Mouse (Mus musculus): Measurements from ENCODE around the gene Gk2.

The Gk2 gene

DNA sequence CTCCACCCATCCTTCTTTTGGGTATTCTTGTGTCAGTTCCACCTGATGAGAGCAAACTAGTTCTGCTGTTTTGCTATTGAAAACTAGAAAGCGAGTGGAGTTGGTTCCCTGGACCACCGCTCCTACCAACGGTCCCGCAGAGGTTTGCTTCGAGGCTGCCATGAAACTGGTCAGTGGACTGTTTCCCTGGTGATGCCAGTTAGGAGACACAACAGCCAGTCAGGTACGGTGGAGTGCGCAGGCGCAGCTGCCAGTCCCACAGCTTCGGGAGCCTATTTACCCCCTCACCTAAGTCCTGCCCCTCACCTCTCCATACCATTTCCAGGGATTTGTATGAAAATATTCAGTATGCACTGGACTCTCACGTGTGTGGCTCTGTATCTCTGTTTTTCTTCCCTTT is at the start of gene Gk2:
Gene Gk2 (minus strand): TSS at position 206 of the 400 bp plus-strand sequence.
- in situ Hi-C loops (cut with MseI, MboI), result no loop called here

DNA sequence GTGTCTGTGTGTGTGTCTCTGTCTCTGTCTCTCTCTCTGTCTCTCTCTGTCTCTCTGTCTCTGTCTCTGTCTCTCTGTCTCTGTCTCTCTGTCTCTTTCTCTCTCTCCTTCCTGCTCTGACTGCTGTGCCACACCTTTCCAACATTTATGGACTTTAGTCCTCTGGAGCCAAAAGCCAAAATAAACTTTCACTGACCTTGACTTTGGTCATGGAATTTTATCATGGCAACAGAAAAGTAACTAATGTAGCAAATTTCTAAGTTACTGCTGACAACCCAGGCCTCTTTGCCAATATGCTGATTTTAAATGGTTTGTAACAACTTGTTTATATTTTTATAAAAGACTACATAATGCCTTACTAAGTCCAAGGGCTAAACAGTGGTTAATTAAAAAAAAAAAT is 41.2 kb upstream of the Gk2 start:
- in situ Hi-C loops (cut with MseI, MboI), result no loop called here

DNA sequence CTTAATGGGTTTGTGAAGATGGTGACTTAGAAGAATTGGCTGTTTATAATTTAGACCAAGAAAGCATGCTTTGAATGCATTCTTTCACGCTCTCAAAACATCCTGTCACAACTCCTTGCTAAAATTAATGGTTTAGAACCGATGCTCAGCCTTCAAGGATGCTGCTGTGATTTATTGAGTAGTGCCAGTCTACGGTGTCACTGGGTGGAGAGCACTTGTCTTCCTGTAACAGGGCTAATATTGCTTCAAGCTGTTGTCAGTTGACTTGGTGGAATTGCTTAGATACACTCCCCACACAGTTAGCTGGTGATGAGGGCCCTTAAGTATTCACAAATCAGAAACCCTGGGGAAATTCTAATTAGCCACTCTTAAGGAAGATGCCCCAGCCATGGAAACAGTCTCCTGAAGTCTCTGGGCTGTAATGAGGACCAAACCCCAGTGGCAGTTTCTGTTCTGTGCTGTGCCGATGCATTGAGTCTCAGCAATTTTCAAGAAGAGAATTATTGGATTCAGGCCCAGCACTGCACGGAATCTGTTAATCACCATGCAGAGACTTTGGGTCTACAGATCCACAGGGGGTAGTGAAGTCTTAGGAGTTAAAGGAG is 38.8 kb upstream of the Gk2 start:
- in situ Hi-C loops (cut with MseI, MboI), result no loop called here

DNA sequence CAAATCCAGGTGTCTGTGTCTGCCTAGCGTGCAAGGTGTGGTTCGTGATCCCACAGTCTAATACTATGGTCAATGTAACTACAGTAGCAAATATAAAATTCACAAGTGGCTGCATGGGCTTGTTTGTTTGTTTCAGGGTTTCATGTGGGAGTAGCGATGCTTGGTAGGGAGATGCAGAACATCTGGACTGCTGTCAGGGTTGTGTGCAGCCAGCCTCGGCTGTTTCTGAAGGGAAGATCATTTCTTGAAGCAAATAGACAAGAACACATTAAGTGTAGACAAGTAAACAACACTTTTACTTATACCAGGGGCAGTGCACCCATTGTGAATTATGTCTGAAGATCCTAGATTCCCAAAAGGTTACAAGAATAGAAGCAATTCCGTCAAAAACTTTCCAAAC is 36.6 kb upstream of the Gk2 start:
- in situ Hi-C loops (cut with MseI, MboI), result no loop called here

DNA sequence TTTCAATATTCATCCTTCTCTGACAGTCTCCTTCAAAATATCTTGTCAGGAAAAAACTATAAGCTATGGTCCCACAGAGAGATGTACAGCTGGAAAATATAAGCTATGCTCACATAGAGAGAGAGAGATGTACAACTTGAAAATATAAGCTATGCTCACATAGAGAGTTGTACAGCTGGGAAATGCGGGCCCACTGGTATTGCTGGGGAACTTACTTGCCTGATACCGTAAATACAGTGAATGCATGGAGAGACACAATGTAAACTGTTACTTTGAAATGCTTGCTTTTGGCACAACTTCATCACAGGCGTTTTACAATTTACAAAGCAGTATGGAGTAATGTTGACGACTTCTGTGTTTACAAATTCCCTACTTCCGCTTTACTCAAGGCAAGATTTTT is 29.3 kb upstream of the Gk2 start:
- in situ Hi-C loops (cut with MseI, MboI), result no loop called here

DNA sequence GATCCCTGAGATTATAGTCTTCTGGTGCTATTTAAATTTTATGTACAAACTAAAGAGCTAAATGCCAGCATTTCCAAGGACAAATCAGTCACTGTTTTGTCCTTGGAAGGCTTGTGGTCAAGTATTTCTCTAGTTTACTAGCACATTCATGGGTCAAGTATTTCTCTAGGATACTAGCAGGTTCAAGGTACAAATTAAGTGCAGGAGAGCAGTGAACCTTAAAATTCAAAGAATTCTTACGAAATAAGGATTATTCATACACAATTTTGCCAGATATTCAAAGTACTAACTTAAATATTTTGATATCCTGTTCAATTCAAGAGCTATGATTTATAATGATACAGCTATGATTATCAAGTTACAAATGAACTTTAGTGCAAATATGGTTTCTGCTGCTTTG is 23.2 kb upstream of the Gk2 start:
- in situ Hi-C loops (cut with MseI, MboI), result no loop called here

DNA sequence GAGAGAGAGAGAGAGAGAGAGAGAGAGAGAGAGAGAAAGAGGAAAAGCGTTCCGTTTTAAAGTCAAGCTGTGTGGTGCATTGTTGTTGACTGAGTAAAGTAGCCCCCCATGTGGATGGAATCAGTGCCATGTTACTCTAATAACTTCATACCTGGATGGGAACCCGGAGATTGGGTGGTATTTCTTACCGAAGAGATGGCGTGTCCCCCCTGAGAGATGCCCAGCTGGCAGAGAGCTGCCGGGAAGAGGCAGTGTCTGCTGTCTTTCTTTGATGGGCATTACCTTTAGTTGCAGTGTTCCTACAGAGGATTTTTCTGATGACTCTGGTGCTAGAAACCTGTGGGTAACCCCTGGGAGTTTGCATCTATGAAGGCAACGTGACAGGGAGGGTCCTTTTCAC is 10.4 kb upstream of the Gk2 start:
- in situ Hi-C loops (cut with MseI, MboI), result no loop called here

DNA sequence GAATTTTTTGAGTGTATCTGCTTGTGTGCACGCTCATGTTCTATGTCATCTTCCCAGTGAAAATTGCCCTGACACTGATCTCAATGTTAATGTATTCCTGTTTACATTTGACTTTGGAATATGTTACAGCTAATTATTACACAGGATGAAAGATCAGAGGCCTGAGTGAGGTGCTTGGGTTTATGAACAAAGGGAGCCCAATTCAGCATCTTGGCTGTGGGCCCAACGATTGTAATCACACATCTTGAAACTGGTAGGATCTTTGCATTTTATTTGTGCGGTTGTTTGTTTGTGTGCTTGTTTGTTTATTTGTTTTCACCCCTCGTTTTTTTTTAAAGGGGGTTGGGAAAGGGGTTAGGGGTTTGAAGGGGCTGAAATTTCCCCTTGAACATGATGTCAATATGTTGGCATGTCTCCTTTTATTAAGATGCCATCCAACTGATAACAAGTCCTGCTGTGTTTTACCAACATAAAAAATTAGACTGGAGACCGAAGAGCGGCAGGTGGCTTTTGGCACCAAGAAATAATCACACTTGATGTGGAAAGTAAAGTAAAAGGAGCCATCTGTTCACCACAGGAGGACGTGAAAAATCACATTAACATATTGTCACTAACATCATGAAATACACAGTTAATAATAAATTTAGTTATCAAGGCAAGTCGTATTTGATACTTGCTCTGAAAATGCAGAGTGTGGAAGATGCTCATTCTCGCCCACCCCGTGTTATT is 9.8 kb upstream of the Gk2 start:
- in situ Hi-C loops (cut with MseI, MboI), result no loop called here

DNA sequence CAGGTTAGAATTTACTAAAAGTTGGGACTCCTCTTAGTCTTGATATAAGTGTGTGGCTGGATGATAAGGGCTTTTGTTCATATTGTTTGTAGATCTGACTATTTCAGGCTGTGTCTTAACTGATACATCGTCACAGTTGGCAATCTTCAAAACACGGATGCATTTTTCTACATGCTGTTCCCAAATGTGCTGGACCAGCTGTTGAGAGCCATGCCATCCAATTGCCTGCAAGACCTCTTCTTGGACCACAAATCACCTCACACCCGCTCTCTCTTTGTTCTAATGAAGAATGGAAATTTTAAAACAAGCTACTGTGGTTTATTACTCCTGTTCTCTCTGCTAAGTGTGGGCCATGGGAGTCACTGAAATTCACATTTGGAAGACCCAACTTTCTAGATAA is 9.1 kb upstream of the Gk2 start:
- in situ Hi-C loops (cut with MseI, MboI), result no loop called here

DNA sequence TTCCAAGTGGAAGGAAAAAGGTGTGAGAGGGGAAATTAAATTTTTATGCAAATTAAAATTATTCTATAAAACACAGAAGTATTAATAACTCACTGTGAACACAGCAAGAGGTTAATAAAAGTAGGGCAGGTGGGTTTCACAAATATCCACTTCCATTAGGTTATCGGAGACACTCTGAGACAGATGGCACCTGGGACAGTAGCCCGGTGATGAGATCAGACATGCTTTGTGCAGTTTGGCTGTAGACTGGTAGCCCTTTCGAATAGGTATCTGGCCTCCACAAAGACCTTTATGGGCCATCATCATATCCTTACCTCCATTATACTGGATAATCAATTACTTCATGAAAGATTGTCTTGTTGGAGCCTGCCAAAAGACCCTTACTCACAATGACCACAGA is 6.0 kb upstream of the Gk2 start:
- in situ Hi-C loops (cut with MseI, MboI), result no loop called here

DNA sequence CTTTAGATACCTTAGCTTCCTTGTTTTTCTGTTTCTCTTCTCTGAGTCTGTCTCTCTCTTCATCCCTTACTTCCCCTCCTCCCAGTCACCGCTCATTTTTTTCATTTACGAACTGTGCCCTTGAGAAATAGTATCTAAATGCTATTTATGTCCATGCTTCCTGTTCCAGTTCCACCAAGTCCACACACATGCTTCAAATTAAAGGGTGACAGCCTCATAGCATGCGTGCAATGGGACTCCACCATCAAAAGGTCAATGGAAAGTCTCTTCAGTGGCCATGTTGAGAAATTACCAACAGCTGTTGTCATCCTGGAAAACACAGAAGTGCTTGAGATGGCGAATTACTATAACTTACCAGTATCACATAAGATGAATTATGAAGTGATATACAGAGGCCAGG is 5.4 kb downstream of the Gk2 start:
- in situ Hi-C loops (cut with MseI, MboI), result no loop called here

DNA sequence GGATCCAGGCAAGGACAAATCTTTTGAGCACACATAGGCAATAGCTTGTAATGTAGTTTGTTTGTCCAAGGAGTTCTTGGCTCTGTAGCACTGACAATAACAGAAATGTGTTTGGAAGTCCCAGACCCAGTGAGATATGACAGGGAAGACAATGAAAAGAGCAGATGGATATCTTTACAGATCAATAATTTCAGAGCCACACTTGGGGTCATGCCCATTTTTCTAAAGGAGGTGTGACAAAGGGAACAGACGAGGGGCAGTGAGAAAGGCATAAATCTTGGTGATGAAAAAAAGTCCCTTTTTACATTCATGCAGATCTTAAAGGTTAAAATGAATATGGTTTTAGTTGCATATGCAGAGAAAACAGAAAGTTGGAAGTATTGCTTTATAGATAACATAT is 12.6 kb downstream of the Gk2 start:
- in situ Hi-C loops (cut with MseI, MboI), result no loop called here

DNA sequence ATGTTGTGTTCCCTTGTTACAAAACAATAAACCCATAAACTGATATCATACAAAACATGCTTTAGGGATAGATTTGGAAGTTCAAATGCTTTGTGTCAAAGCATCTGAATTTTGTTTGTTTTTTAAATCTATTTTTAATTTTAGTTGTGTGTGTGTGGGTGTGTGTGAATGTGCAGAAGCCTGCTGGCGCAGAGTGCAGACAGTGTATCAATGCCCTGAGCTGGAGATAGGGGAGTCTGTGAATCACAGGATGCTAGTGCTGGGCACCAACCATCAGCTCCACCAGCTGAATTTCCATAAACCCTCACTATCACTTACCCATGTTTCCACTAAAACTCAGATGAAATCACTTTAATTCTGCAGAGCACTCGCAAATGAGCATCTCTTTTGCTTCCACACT is 24.3 kb downstream of the Gk2 start:
- in situ Hi-C loops (cut with MseI, MboI), result no loop called here

DNA sequence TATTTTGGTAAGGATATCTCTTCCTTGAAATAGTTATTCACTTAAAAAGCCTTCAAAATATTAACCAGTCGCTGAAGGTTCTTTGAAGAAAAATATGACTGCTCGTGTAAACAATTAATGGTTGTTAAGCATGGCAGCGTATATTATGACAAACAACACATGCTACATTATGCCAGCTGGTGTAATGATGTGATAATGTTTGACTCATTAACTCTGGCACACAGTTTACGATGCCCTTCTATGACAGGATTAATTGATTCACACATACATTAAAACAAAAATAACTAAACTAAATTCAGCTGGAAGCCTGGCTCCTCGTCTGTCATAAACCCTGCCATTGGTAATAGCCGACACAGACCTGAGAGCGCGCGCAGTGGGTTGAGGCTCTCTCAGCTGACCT is 26.8 kb downstream of the Gk2 start:
- in situ Hi-C loops (cut with MseI, MboI), result no loop called here

DNA sequence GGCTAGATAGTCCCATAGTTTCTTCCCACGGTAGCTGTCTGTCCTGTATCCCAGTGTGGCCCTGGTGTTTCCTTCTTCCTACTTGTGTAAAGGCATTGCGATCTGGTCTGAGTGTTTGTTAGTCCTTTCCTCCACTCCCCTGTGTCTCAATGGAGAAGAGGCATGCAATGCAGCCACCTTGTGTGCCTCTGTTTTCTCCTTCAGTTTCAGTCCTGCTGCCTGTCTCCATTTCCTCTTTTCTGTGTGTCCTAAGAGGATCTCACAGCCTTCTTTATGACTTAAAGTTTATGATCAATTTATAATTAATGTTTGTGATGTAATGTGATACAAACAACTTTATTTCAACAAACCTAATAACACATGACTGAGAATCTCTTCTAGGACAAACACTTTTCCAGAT is 35.2 kb downstream of the Gk2 start:
- in situ Hi-C loops (cut with MseI, MboI), result no loop called here

DNA sequence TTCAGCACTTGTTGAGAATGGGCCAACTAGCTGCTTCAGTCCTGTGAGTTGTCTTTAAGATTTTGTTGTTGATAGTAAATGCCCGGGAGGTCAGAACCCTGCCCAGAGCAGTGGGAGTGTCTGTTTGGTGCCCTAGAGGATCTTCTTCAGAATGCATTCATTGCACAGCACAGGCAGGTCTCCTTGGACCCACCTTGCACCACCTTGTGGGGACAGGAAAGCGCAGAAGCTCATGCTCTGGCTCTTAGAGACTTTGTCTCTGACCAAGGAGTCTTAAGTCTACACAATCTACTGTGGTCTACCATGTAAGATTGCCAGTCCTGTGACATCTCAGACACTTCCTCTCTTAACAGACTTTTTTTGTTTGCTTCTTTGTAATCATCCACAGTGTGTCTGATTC is 39.6 kb downstream of the Gk2 start:
- in situ Hi-C loops (cut with MseI, MboI), result no loop called here

DNA sequence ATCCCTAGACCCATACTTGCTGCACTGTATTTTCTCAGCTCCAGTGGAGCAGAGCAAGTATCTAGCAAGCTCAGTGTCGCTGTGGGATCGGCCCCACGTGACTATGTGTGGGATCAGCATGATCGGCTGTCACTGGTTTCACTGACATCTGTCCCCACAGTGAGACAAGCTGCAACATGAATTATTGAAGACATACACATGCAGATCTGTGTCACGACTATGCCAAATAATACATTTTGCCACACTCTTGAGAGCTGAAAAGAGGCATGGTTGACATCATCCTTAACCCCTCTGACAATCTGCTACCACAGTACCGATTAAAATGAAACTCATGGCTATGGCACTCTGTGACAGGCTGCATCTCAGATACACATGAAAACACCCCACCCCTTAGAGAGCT is 41.0 kb downstream of the Gk2 start:
- in situ Hi-C loops (cut with MseI, MboI), result no loop called here

DNA sequence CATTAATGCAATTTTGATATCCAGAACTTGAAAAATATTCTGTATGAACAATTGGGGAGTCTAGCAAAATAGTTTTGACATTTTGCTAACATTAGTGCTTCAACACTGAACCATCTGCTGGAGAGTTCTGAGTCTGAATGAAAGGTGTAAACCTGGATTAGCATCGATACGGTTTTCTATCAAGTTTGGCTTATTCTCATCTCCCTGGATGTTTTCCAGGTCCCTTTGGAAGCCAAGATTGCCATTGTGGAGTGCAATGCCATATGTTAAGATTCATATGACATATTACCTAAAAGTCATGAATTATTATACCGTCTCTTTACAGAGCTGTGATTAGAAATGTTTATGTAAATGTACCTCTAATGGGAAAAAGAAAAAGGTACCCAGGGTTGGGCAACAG is 43.1 kb downstream of the Gk2 start:
- in situ Hi-C loops (cut with MseI, MboI), result no loop called here

DNA sequence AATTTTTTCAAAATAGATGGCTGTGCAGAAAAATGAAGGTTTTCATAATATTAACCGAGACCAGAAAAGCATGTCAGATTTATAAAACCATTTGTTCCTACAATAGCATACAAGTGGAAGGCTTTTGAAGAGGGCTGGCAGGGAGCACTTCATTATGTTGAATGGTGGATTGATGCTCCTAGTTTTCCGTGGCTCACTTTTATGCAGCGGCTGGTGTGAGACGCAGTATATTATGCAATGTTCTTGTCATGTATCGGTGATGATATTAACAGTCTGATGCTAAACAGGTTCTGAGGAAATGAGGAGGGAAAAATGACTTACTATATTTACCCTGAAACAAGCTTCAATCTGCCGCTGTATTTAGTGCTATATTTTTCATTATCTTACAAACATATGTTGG is 46.6 kb downstream of the Gk2 start:
- in situ Hi-C loops (cut with MseI, MboI), result no loop called here

DNA sequence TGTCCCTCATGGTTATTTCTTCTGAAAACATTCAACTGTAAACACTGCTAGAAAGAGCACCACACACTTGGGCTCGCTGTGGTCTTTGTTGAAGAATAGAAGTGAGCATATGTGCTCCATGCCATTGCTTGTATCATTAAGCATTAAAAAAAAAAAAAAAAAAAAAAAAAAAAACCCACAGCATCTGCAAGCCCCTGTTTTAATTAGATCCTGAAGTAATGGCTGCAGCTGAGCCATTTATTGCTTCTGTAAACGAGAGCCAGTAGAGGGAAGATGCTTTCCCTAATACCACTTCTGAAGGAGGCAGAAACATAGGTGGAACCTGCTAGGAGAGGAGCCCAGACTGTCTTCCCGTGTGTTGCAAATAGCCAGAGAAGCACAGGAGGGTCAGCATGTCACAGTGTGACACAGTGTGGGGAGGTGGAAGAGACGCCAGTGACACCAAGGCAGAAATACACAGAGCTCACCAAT is 47.6 kb downstream of the Gk2 start:
- in situ Hi-C loops (cut with MseI, MboI), result no loop called here

All from mouse trophoblast stem cell (cell line).